ENCODE assay signal across 5 mouse cellular contexts in genomic region chr14:62893642-62894180, GRCm38 (mm10). TPM values are rescaled to one million over a fixed set of nuclear protein-coding genes. Genes with fewer than 3 reads are reported as not detected.
DNase-seq lines count a peak whose midpoint lies in the region; ATAC-seq and TF ChIP-seq lines count a peak whose summit lies in the region.
"Not testable (repeated sequence)": the region's sequence is repeated elsewhere in the genome, so short reads cannot be mapped to it uniquely, and the experiment has no call there.

No protein-coding gene starts in this region.

- not testable (repeated sequence) for H3K9me3 ChIP-seq in heart, embryonic 11.5 days (replicated peaks; ENCODE audit: control insufficient read depth, low read length); kidney, embryonic 15.5 days (replicated peaks)

- peak; percentile 28 for DNase-seq in embryo, embryonic 10 days (ENCODE audit: low spot score)
- DNase-seq in heart, adult 11 months = peak; percentile 65
- DNase-seq in left cerebral cortex, adult 2 months (ENCODE audit: extremely low spot score in 1 of 2, low spot score in 2 of 2) = not testable (repeated sequence)

- H3K4me1 ChIP-seq in heart, embryonic 11.5 days (ENCODE audit: control insufficient read depth, insufficient read depth, low read length); kidney, embryonic 15.5 days: not testable (repeated sequence)

- H3K27ac ChIP-seq in heart, embryonic 11.5 days (ENCODE audit: low read depth, low read length) = 0 out of 2 replicates have a peak overlapping the region, but pooled peaks have one; percentile 35
- H3K27ac ChIP-seq in kidney, embryonic 15.5 days = not testable (repeated sequence)
- H3K27ac ChIP-seq in left cerebral cortex, adult 2 months = peak overlapping the region; percentile 70

- not testable (repeated sequence) for H3K9ac ChIP-seq in heart, embryonic 11.5 days (ENCODE audit: low read depth, low read length); kidney, embryonic 15.5 days

- not testable (repeated sequence) for H3K27me3 ChIP-seq in heart, embryonic 11.5 days (ENCODE audit: control insufficient read depth, insufficient read depth, low read length); kidney, embryonic 15.5 days

- H3K4me2 ChIP-seq in heart, embryonic 11.5 days; kidney, embryonic 15.5 days: not testable (repeated sequence)

- H3K4me3 ChIP-seq in heart, embryonic 11.5 days (ENCODE audit: low read depth, low read length); kidney, embryonic 15.5 days (replicated peaks); left cerebral cortex, adult 2 months: not testable (repeated sequence)

- 56% methylated on average over 5 of the region's 5 CpGs for WGBS in heart, embryonic 11.5 days (ENCODE audit: insufficient replicate concordance)
- WGBS in kidney, embryonic 15.5 days = 30% methylated on average over 5 of the region's 5 CpGs

- ATAC-seq in heart, embryonic 11.5 days (replicated peaks; ENCODE audit: insufficient number of reproducible peaks, low FRiP score, low TSS enrichment) = not testable (repeated sequence)
- 0 out of 2 replicates have a peak, but pooled peaks have one; percentile 22 for ATAC-seq in kidney, embryonic 15.5 days (replicated peaks; ENCODE audit: low FRiP score)

- H3K36me3 ChIP-seq in heart, embryonic 11.5 days (ENCODE audit: control insufficient read depth, insufficient read depth, low read length); kidney, embryonic 15.5 days: not testable (repeated sequence)

- intact Hi-C loops in left cerebral cortex, adult 2 months (cut with DNase I) = not testable (repeated sequence)

- TF ChIP-seq CTCF in left cerebral cortex, adult 2 months (IDR thresholded peaks at IDR 0.05) = not testable (repeated sequence)

RNA-seq across cellular contexts. Expression of gene Wdfy2, which starts 56.2 kb away (rescaled TPM):
- polyA plus RNA-seq in heart, embryonic 11.5 days (2014; fragmentation: Nextera tagmentation; extraction: Ambion mirVana) = 7.6 and 9.4 TPM in 2 replicates
- 7.3 and 7.9 TPM in 2 replicates for polyA plus RNA-seq in kidney, embryonic 15.5 days (2015; fragmentation: Nextera tagmentation; extraction: Ambion mirVana)
- total RNA-seq in left cerebral cortex, adult 2 months (2021) = 10 to 100 TPM; 12.4 to 15.8 TPM
